Mouse (Mus musculus) activated CD4-positive, CD25-positive, alpha-beta regulatory T cell, adult 4 months (primary cell): ENCODE results near the gene Man2a1. TPM values are rescaled to one million over a fixed set of nuclear protein-coding genes. Genes with fewer than 3 reads are reported as not detected.

Source experiments
- ATAC-seq: one replicate; pipeline ENCODE4 v1.8.0; 2017
- polyA plus RNA-seq, 2 experiments: library from polyadenylated mRNA; unstranded; fragments of 100-300 nt; shearing (Covaris generic); gene quantifications; one replicate each; pipeline ENCODE4 v1.2.1; 2017

Man2a1 gene
- polyA plus RNA-seq, 2 experiments from 2014 or later: 11.8 to 13.5 TPM

DNA sequence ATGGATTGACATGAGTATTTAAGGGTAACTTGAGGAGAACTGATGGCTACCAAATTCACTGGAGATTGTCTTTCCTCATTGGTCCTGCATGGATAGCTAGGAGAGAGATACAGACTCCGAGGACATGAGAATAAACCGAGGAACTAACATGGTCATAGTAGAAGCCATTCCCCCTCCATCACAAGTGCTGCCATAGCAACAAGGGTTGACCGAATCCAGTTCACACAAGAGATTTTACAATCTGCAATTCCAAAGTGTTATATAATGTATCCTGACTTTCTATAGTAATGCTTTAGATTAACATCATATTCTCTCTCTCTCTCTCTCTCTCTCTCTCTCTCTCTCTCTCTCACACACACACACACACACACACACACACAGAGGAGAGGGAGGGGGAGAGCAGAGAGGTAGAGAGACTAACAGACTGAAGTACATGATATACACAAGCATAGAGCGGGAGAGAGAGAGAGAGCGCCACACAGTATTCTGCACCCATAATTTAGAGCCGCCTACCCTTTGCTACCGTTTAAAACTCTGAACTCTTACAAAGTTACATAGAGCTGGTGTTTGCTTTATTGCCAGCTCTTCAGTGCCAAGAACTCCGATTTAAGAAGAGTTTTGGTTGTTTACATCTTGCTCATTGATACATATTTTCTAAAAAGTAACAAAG, 37.5 kb downstream of the Man2a1 start:
- no peak for ATAC-seq

DNA sequence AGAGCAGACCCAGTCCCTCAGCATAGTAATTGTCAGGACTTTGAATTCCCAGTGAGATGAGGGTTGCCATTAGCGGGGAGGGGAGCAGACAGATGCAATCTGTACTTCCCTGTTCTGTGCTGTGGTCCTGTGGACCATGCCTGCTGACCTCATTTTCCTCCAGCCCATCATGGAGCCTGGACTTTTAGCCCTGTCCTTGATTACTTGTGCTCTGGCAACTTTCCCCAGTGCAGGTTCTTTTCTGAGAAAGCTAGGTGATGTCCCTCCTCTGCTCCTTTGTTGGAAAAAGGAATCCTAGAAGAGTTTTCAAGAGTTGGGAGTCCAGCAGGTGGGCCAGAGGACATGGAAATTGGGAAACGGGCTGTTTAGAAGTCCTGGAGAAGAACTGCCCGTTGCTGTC, 40.8 kb downstream of the Man2a1 start:
- no peak for ATAC-seq

DNA sequence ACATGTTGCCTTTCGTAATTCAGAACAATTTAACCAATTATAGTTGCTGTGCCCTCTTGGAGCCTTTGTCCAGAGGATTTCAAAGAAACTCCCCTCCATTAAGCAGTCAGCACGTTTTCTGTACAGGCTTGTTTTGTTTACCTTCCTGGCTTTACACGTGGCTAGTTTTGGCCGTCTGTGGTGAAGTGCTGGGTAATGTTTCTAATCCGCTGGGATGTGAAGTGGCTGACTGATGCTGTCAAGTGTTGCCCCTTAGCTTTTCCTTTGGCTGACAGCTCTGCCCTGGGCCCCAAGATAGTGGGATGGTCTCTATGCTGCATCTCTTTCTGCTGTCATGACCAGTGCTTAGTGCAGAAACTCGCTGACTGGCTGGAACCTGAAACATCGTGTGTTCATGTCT, 43.1 kb downstream of the Man2a1 start:
- ATAC-seq: no peak

DNA sequence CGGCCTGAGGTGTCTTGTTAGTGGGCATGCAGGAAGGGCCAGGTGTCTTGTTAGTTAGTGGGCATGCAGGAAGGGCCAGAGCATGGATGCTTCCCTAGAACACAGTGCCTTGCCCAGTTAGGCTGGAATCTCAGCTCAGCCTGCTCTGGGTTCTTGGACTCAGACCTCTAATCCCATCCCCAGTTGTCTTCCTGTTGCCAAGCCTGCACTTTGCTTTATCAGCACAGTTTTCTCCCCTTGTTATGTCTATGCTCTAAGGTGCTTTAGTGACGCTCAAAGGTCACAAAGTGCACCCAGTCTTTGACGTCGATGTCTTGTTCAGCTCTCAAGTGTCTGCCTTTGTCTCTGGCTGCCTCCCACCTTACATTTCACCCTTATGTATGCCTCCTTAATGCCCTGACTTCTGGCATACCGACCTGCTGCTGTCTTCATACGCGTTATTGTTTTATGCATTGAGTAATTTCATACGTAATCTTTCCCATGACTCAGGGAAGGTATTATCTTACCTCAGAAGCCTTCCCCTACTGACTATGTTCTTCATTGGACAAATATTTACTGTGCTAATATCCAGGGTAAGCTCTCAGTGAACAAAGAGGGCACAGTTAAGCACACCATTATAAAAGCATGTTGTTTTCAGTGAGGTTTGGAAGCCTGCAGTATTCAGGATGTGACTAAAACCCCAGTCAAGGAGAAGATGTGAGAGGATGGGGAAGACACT, 44.5 kb downstream of the Man2a1 start:
- no peak for ATAC-seq

DNA sequence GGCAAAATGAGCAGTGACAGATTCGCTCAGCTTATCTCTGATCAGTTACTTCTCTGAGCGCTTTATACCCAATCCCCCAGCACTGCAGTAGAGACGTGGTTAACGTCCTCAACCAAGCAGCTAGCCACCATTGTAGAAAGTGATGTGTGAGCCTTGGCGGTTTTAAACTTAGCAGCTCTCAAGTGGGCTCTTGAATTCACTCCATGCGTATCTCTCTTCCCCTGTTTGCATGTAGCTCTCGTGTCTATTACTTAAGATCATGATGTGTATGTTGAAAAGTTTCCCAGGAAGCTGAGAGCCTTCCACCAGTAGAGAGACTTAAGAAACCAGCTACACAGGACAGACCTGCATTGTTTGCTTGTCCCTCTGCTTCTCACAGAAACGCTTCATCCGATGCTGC, 46.9 kb downstream of the Man2a1 start:
- ATAC-seq: no peak

DNA sequence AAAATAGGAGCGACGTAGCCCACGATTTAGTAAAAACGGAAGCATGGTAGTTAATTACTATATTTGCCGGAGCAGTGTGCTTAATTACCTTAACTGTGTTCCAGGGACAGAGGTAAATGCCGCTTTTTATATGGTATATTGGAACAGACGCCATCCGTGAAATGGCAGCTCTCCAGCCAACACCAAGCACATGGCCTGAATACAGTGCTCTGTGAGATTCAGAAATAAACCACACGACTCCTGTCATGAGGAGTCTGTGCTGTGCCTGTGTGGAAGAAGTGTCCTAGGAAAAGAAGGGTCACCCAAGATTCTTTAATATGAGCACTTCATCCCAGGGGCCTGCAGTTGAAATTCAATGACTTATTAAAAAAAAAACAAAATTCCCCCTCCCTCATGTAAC, 50.2 kb downstream of the Man2a1 start:
- no peak for ATAC-seq

DNA sequence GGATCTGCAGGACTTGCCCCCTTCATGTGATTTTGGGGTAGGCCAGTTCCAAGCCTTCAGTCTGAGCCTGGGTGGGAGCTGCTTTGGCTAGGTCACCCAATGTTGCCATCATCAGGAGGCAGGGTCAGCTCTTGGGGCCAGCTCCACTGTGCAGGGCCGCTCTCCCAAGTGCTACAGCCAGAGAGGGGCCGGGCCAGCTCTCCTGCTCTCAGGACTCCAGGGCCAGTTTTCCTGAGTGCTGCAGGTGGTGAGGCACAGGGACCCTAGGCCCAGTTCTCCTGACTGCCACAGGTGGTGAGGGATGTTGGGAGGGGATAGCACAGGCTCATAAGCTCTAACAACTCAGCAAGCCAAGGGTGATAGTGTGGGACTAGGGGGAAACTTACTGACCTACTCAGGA, 53.1 kb downstream of the Man2a1 start:
- ATAC-seq: no peak

DNA sequence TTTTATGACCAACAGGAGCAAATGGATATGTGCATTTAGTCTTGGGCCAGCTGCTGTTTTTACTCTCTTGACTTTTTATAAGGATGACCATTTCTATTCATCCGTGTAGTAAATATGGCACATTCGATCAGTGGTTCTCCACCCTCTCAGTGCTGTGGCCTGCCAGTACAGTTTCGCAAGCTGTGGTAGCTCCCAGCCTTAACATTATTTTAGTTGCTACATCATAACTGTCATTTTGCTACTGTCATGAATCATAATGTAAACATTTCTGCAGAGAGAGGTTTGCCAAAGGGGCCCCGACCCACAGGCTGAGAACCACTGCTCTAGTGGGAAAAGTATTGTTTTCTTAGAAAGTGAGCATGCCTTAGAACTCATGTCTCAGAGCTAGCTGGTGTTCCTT, 59.1 kb downstream of the Man2a1 start:
- no peak for ATAC-seq

DNA sequence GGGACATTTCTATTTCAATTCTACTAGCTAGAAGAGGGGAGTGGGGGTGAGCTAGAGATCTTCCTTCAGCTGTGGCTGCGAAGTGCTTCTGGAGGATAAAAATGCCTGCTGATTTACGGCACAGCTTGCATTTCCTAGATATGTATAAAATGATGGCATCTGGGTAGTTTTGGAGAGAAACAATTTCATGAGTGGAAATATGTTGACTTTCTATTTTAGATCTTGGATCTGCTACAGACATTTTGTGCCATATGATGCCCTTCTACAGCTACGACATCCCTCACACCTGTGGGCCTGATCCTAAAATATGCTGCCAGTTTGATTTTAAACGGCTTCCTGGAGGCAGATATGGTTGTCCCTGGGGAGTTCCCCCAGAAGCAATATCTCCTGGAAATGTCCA, 66.0 kb downstream of the Man2a1 start:
- ATAC-seq: no peak

DNA sequence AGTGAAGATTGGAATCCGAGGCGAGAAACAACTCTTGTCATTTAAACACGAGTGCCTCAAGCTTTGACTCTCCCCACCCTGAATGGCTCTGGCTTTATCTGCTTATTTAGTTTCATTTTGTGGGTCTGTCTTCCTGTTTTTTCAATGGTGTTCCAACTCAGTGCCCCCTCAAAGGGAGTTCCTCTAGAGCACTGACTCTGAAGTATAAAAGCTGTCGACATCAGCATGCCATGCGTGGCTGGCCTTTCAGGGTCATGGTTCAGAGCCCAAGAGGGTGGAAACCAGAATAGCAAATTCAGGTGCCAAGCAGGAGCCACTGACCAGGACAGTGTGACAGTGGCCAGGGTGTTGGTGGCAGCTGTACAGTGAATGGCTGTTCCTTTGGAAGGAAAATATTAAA, 68.0 kb downstream of the Man2a1 start:
- ATAC-seq: no peak

DNA sequence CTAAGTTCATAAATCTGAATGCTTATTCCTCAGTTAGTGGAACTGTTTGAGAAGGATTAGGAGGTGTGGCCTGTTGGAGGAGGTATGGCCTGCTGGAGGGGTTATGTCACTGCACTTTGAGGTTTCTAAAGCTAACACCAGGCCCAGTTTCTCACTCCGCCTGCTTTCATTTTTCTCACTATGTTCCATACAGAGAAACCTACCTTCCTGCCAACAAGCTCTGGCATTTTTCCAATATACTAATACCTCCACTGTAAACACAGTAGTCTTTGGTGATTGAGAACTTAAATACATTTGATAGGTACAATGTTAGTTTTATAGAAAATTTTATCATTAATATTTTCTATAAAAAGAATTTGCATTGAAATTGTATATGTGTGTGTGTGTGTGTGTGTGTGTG, 73.9 kb downstream of the Man2a1 start:
- no peak for ATAC-seq

DNA sequence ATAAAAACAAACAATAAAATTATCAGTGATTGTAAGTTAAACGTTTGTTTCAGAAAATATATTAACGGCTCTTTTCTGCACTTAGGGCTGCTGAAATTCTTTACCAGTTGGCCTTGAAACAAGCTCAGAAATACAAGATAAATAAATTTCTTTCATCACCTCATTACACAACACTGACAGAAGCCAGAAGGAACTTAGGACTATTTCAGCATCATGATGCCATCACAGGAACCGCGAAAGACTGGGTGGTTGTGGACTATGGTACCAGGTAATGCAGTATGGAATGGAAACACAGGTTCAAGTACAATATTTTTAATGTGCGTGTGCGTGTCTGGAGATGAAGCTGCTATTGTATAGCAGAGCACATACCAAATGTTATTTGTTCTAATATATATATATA, 74.4 kb downstream of the Man2a1 start:
- no peak for ATAC-seq

DNA sequence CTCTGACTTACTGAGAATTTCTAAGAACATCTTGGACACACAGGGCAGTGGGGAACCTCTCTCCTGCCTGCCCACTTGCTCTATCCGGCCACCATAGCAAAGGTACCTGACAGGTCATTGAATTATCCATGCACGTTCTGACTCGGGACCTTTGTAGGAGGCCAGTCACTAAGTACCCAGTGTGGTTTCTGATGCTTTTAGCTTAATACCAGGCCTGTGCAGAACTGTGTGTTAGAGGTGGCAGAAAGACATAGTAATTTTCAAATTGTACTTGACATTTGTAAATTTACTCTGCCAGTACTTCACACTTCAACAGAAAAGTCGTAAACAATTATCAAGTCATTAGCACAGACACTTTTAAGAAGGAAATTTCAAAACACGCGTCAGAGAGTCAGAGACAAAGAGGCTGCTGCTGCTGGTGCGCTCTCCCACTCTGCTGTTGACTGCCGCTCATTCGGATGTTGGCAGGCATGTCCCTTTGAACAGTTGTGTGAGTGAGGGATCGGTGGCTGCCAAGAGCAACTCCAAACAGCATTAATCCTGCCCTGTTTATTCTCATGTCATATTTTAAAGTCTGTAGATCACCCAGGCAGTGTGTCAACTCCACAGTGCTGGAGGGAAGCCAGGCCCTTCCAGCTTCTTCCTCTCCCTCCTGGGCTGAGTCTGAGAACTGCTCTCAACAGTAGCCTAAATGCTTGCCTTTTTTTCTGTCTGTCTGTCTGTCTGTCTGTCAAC, 76.4 kb downstream of the Man2a1 start:
- ATAC-seq: no peak

DNA sequence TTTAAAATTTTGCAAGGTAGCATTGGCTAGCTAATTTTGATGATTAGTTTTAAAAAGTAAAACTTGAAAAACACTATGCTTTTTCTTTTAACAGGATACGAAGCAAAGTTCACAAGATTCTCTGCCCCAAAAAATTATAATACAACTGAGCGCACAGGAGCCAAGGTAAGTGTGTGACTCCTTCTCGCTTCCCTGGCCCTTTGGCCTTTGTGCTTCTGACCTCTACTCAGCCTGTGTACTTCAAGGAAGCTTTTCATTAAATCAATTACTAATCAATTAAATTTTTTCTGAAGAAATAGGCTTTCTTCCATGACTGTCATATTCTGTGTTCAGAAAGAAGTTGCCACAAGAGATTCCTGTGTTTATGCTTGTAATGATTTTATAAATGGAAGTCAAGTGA, 80.9 kb downstream of the Man2a1 start:
- no peak for ATAC-seq

DNA sequence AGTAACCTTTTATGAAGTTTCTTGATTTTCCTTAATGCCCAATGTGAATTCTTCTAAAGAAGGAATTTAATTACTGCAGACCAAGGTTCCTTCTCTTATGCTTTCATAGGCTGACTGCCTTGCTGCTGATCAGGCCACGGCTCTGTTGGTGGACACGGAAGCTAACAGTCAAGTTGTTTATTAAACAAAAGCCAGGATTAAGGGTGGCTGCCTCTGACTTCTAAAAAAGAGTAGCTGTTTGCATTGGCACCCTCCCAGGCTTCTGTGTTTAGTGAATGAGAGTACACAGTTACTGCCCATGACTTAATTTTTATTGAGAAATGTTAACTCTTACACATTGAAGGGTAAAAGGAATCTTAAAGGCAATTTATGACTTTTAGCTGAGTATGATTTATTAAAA, 81.4 kb downstream of the Man2a1 start:
- ATAC-seq: no peak

DNA sequence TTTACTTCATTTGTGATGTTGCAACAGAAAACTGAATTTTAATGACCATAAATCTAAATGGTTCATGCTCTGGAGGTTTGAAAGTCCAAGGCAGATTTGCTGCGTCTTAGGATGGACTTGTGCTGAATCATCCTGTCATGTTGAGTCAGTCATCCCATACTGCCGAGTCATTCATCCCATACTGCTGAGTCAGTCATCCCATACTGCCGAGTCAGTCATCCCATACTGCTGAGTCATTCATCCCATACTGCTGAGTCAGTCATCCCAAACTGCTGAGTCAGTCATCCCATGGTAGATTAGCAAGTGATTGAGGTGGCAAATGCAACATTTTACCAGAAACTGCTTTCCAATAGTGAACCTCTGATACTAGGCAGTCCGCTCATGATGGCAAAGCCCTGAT, 83.6 kb downstream of the Man2a1 start:
- ATAC-seq: no peak

DNA sequence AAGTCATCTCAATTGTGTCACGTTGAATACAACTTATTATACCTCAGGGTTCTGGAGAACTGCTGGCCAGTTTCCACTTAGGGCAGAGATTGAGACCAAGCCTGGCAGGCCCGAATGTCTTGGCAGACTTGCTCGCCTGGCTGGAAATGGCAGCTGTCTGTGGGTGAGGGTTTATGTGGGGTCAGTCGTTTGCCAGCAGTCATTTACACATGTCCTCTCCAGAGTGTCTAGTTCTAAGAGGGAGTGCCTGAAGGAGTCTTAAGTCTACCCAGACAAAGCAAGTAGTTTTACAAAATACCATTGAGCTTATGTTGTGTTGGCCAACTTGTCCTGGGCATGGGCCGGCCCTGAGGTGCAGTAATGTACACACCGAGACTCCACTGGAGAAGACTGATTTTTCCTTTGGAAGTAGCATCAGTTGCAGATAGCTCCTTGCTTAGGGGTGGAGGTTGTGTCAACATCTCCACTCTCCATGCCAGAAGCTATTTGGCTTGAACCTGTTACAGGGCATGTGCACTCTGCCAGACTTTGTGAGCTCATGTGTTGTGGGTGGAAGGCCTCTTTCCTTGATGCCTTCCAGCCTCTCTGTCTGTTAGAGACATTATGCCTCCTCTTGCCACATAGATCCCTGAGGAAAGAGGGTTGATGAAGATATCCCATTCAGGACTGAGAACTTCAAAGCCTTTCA, 84.8 kb downstream of the Man2a1 start:
- no peak for ATAC-seq

DNA sequence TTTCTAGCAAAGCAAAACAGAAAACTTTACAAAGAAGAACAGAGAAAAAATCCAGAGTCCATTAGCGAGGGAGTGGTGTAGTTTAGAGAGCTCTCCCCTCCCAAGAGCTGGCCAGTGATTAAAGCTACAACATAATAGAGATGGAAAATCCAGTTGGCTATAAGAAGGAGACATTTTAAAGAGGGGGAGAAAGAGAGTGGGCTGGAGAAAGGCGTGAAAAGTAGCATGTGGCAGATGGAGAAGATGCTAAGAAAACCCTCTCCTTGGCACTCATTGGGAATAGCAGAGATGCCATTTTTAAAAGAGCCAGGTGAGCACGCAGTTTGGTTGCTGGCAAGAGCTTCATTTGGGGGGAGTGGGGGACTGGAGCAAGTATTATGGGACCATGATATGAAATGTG, 89.1 kb downstream of the Man2a1 start:
- ATAC-seq: no peak

DNA sequence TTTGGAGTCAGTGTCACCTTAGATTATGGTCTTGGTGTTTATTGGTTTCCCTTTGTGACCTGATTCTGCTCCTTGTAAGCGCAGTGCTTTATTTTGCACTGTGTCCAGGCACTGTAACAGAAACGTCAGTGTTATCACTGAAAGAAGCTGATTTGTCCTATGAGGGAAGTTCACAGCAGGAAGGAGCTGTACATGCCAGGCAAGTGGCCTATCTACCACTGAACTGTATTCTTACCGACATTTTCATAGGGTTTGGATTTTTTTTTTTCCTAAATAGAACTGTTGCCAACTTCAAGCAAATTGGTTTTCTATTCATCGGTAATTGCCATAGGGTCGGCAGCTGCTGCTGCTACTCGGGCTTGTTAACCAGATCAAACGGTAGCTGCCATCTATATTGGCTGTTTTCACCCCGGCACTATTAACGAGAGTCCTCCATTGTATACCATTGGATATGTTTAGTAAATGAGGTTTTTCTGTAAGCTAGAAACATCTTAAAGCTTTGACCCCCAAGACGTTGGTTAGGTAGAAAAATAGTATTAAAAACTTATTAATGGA, 96.8 kb downstream of the Man2a1 start:
- ATAC-seq: no peak

DNA sequence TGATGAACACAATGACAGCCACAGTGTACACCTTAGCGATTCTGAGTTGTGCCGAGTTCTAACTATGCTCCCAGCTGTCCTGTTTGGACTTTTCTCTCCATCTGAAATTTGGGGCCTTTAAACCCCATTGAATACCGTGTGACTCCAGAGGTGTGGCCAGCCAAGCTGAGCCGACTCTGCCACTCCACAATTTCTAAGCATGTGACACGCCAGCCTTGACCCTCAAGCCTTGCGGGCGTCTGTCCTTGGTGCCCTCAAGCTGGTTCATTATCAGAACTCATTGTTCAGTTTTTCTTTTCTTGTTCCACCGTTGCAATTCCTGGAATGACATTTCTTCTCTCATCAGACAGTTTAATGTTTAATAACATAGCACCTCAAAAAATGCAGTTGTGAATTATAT, 98.0 kb downstream of the Man2a1 start:
- ATAC-seq: no peak

DNA sequence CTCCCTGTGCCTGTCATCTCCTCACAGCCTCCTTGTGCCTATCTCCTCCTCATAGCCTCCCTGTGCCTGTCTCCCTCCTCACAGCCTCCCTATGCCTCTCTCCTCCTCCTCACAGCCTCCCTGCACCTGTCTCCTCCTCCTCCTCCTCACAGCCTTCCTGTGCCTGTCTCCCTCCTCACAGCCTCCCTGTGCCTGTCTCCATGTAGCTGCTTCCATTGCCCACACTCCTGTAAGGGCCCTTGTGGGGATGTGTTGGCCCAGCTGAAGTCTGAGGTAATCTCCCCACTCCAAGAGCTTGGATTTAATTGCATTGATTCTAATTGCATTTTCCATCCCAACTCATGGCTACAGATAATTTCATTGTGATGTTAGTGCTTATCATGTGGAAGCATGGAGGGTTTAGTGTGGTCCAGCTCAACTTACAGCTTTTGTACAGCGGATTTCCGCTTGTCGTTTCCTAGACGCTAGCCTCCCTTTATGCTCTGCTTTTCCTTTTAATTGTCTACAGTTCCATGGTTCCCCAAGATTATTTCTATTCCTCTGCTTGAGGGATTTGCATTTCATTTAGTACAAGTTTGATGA, 103.2 kb downstream of the Man2a1 start:
- ATAC-seq: no peak

DNA sequence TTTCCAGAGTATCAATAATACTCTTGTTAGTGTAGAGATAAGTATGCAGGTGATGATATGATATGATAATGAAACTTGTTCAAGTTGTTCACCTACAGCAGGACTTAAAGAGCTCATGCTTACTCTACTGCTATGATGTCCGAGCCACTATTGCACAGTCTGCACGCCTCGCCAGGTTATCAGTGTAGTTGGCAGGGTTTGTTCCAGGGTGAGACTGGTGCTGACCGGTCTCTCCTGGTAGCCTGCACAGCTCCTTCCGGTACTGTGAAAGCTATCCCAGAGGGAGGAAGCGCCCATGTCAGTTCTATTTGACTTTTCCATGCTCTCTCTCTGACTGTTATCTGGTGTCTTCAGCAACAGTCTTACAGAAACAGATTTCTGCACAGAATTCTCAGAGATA, 107.0 kb downstream of the Man2a1 start:
- ATAC-seq: no peak

DNA sequence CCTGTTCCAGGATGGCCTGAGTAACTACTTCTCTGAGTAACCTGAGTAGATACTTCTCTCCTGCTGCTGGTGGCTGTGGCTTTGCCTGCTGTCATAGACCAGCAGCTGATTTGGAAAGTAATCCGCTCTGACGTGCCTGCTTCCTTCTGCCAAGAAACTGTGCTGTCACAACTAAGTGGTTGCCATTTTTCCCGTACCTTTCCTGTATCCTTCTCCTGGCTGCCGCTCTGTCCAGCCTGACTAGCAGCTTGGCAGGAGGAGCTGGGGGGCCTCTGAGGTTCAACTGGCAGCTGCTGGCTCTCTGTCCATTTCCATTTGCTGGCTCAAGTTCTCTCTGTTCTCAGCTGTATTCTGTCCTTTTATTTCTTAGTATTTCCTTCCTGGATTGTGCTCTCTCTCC, 115.8 kb downstream of the Man2a1 start:
- ATAC-seq: no peak
